Mouse (Mus musculus) MEL (cell line): ENCODE results near the gene Fosl2.

ENCODE experiments used
- CHD2 ChIP-seq: IDR thresholded peaks from 2 replicates; pipeline ENCODE4 v1.6.1; 2011; ENCODE audit warnings: low read length, improper control_type of control experiment
- CTCF ChIP-seq, 3 experiments: IDR thresholded peaks in 2 of 3; conservative IDR thresholded peaks in 1 of 3; 2 replicates each; pipeline ENCODE4 v1.5.1; 2011 to 2012; ENCODE audit warnings: low read length in 3 of 3, low read depth in 2 of 3, mild to moderate bottlenecking in 2 of 3, improper control_type of control experiment in 1 of 3, inconsistent platforms in 1 of 3, mixed read lengths in 1 of 3, moderate library complexity in 1 of 3; ENCODE audit not compliant: control insufficient read depth in 1 of 3, insufficient read depth in 1 of 3, poor library complexity in 1 of 3, severe bottlenecking in 1 of 3
- EP300 ChIP-seq, 2 experiments: IDR thresholded peaks; 2 replicates each; pipeline ENCODE4 v1.6.1; 2011; ENCODE audit warnings: improper control_type of control experiment in 2 of 2, low read length in 2 of 2, low read depth in 1 of 2, mild to moderate bottlenecking in 1 of 2
- MAFK ChIP-seq: IDR thresholded peaks from 2 replicates; pipeline ENCODE4 v1.6.1; 2011; ENCODE audit warnings: low read depth, mild to moderate bottlenecking, low read length, improper control_type of control experiment, borderline replicate concordance
- POLR2AphosphoS2 ChIP-seq: IDR thresholded peaks from 2 replicates; pipeline ENCODE4 v1.6.1; 2011; ENCODE audit warnings: low read length, improper control_type of control experiment
- ZC3H11A ChIP-seq: IDR thresholded peaks from 2 replicates; pipeline ENCODE4 v1.6.1; 2012; ENCODE audit warnings: low read depth, mild to moderate bottlenecking, inconsistent platforms, low read length, improper control_type of control experiment

DNA sequence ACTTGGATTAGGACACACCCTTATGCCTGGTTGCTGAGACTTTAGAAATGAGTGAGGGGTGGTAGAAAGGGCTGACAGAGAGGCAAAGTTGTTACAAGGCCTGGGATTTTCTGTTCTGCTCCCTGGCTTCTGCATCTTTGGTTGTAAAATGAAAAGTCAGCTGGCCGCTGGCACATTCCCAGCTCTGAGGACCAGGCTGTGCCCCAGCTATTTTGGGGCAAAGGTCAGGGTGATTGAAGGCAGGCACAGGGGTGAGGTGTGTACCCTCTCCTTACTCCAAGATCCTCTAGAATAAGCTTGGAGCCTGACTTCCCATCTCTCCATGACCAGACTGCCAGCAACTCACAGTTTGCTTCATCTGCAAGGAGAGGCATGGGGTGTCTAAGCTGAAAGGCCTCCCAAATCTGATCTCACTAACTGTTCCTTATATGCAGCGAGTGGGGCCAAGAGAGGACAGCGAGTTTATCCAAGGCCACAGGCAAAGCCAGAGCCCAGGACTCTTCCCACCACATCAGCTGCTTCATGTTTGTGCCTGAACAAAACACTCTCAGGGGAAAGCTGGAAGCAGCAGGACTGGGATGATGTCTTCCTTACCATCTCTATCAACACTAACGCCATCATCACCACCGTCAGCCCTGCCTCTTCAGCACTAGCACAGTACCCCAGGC lies 29.0 kb upstream of the Fosl2 start:
- TF ChIP-seq MAFK (no peak), CTCF (IDR thresholded peaks at IDR 0.05 in 2 of 3, conservative IDR thresholded peaks at IDR 0.05 in 1 of 3; ENCODE audit: control insufficient read depth in 1 of 3, insufficient read depth in 1 of 3, low read depth in 2 of 3, low read length in 3 of 3, poor library complexity in 1 of 3, severe bottlenecking in 1 of 3) (no peak), ZC3H11A (no peak), CHD2 (no peak), POLR2AphosphoS2 (no peak), EP300 (IDR thresholded peaks at IDR 0.05; ENCODE audit: low read depth in 1 of 2, low read length in 2 of 2) (no peak)
